Mouse (Mus musculus) 416B (cell line): Measurements from ENCODE around the gene 1700003H04Rik.

ENCODE experiments used
- DNase-seq: peaks from one replicate; pipeline ENCODE4 v3.0.0; 2011; ENCODE audit warnings: low read depth

The 1700003H04Rik gene

DNA sequence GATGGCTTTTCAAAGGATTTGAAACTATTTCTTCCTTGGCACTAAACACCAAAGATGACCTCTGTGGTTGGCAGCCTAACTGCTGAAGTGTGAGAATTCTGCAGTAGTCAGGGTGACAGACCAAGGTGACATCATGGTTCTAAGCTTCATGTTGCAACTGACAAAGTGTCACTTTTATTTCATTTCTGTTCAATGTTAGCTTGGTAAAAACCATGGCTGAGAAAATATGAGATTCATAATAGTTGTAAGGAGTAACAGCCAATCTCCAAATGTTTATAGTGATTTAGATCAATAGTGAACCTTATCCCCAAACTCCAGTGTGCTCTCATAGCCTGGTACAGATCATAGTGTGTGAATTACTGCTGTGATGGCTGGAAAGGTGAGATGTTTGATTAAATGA, at the start of gene 1700003H04Rik:
Gene 1700003H04Rik (minus strand): TSS at position 101 of the 400 bp plus-strand sequence.
- no peak for DNase-seq

DNA sequence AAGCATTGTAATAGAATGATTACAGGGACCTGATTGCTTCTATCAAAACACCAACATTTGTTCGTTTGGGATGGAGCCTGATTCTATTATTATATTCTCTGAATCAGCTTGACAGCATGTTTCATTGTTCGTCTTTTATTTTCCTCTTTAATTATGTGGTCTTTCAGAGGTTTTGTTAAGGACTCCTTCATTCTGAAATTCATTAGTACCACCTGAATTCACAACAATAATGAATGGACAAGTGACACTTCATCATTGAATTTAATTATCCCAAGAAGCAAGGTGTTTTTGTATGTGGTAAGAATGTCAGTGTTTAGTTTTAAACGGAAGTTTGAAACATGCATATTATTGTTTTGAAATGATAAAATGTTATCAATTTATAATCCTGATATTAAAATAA, 42.1 kb upstream of the 1700003H04Rik start:
- DNase-seq = no peak

DNA sequence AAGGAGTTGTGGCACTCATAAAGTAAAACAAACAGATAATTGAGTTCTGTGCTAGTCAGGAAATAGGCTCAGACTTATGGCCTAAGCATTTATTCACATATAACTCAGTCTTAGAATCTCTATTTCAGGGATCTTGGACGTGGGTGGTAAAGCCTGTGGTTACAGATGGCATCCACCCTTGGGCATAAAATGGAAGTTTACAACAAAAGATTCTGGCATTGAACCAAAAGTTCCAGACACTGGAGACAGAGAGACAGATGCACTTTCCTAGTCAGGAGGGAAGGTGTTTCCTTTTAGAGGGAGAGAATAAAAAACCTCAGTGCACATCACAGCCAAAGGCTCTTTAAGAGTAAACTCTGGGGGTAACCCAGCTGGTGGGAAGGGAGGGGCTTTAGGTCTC, 32.4 kb upstream of the 1700003H04Rik start:
- no peak for DNase-seq

DNA sequence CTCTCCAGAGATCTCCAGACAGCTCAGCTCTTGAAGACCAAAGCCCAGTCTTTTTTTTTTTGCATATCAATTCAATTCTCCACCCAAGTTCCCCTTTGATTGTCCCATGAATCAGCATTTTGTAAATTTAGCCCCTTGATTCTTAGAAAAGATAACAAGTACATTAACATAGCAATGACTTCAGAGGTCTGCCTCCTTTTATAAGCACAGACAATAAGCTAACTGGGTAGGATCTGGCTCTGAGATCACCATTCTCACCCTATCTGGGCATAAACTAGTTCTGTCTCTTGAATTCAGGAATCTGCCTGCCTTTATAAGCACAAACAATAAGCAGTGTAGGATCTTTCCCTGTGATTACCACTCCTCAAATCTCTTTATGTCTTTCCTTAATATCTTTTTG, 29.1 kb upstream of the 1700003H04Rik start:
- DNase-seq = peak; percentile 21

DNA sequence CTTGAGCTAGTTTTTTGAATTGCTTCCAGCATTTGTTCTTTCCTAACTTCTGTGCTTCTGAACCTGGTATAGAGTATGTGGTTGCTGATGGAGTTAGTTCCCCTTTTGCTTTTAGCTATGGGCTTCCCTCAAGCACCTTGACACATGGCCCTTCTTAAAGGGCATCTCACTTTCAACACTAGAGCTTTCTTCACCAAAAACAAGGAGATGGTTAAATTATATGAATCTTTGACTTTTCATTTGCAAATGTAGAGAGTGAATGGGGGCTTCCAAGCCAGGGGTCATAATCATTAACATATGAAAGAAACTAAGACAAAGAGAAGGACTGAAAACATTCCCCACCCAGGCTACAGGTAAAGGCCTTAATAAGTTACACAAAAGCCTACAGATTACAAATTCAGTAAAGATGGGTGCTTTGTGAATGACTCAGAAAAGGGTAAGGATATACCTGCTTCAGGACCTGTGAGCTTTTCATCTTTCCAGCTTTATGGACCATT, 25.2 kb upstream of the 1700003H04Rik start:
- DNase-seq = peak; percentile 49

DNA sequence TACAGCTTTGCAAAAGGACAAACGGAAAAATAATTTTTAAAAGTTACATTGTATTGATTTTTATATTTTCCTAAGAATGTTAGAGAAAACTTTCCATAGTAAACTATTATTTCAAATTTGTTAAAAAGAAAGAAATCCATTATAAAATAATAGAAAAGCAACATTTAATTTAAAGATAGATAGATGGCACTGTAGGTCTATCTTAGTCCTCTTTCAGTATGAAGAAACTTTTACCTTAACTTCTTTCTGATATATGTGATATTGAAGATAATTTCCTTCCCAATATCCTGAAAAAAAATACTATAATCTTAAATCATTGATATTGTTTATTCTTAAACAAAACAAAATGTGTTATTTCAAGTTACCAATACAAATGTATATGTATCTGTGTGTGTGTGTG, 24.6 kb upstream of the 1700003H04Rik start:
- peak; percentile 33 for DNase-seq

DNA sequence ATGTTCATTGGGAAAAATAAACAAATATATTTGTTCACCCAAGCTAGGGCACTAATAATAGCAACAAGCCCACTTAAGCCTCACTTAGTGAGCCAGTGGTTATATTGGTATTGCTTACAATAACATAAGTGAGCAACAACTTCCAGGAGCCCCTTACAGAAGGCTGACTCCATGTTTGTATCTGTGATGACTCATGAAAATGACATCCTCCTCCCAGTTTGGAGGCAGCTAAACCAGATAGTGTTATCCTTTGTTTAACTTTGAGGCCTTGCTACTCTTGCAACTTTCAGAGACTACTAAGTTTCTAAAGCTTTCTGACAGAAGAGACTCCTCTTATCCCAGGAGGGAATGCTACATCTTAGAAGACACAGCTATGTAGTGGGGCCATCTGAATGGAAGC, 16.9 kb upstream of the 1700003H04Rik start:
- peak; percentile 11 for DNase-seq

DNA sequence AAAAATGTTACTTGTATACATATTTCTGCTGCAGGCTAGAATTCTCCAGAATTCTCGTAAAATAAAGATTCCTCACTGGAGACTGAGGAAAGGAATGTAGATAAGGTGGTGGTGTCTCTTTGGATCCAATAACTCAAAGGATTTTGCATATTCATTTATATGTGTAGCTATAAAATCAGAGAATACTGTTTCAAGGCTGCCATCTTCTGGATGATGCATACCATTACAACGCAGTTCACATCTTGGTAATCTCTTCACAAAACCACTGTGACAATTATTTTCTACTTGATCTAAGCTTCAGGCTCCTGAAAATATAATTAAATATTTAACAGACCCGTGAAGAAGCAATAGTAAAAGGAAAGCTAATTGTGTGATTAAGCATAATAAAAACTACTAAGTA, 6.6 kb upstream of the 1700003H04Rik start:
- DNase-seq = peak; percentile 67

DNA sequence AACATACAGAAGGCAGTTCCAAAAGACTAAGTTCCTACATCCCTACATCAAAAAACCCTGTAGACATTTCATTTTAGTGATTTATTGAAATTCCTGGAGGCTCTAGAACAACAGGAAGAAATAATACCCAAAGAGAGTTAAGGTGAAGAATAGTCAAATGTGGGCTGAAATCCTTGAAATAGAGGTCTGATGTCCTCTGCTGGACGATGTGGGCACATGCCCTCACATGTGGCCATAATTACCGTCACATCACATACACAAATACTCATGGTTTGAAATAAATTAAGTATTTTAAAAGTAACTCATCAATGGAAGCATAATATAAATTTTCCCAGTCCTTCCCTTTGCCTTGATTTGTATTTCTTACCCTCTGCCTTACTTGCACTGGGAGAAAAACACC, 4.9 kb upstream of the 1700003H04Rik start:
- DNase-seq = peak; percentile 10

DNA sequence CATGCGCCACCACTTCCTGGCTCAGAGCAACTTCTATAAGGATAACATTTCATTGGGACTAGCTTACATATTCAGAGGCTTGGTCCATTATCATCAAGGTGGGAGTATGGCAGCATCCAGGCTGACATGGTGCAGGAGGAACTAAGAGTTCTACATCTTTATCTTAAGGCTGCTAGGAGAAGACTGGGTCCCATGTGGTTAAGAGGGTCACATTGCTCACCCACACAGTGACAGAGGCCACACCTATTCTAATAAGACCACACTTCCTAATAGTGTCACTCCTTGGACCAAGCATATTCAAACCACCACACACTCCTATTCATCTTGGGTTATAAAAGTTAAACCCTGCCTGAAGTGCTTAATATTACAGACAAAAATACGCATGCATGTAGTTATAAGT, 23.6 kb downstream of the 1700003H04Rik start:
- no peak for DNase-seq

DNA sequence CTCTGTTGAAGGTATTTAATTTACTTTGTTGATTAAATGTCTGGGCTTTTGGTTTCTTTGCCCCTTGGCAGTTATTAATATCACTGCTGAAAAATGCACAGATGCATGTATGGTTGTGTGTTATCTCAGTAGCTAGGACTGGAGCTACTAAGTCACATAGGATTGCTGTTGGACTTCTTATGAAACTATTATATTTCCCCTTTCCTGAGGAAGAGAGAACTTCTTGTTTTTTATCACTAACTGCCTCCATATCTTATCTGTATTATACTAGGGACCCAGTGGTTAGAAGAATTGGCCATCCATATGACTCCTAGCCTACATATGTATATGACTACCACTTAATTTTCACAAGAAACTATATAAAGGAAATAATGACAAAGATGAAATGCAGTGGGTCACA, 24.9 kb downstream of the 1700003H04Rik start:
- peak; percentile 25 for DNase-seq

DNA sequence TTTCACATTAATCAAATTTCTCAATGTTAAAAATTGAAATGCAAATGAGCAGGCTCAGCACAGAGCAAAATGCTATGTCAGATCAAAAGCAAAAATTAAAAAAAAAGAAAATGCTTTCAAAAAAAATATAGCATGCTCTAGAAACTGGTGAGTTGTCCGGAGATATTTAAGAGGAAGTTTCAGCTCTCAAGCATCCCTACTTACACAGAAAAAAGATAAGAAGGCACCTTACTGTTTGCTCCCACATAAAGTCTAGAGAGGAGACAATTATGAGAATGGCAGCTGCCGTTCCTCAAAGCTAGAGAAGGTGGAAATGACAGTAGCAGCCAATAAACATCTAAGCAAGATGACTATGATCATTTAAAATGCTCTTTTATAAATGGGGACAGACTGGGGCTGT, 25.8 kb downstream of the 1700003H04Rik start:
- DNase-seq = no peak

DNA sequence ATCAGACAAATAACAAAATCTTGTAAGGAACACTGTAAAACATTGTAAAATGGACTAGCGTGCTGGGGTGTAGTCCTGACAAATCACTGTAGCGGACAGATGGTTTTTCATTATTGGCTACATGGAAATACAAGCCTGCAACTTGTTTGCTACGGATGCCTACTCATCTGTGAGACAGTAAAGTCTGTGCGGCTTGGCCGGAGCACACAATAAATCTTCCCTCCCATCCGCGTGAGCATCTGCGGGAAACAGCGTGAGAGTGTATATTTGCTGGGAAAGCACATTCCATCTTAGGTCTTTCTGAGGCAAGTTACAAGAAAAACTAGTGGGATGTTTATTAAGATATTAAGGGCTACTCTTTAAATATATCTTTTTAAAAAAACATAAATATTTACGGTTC, 32.0 kb downstream of the 1700003H04Rik start:
- DNase-seq = no peak

DNA sequence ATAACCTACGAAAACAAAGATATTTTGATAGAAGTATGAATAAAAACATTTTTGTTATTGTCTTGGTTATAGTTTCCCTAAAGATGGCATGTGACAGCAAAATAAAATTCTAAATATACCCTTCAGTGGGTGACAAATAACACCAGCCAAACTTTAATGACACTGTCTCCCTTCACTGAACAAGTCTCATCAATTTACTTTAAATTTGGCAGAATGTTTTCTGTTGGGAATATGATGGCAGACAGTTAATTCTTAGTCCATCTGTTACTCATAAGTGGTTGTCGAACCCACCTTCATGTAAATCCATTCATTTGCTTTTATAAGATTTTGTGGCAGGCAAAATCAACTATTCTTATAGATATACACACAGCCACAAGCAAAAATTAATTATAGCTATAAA, 42.6 kb downstream of the 1700003H04Rik start:
- no peak for DNase-seq

DNA sequence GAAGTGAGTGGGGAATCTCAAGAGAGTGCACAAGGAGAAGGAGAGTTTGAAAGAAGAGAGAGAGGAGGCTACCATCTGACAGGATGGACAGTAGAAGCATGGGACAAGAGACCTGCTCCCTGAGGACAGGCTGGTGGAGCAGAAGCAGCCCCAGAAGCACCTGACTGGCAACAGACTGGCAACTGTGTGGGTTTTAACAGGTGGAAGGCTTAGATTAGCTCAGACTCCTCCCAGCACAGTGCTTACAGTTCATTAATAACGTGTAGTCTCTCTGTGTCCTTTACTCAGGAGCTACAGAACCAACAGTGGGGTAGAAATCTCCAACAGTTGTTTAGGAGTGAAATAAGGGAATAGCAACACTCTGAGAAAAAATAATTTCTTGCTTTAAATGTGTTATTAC, 44.3 kb downstream of the 1700003H04Rik start:
- no peak for DNase-seq

DNA sequence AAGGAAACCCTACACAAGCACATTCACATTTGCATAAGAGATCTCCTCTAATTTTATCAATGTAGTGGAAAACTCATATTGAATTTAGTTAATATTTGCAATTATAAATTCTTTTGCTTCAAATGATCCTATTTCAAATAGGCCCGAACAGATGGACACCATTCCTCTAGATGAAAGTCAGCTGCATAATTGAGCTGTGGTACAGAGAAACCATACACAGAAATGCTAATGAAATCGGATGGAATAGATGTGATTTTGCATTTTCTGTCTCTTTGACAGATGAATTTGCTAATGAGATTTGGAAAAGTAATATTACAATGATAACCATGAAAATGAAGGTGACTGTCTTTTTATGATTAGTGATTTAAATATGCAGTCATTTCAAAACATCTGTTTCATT, 62.1 kb downstream of the 1700003H04Rik start:
- DNase-seq = no peak
